Mouse (Mus musculus) CH12.LX (cell line): Measurements from ENCODE around the gene Prdx3. TPM values are rescaled to one million over a fixed set of nuclear protein-coding genes. Genes with fewer than 3 reads are reported as not detected.

Experiments used
- DNase-seq: peaks from one replicate; pipeline ENCODE4 v3.0.0-alpha.2; 2013; ENCODE audit errors: extremely low read depth
- H3K27ac ChIP-seq: 2 replicates; pipeline ENCODE4 v1.5.1; 2012; ENCODE audit warnings: low read depth, mild to moderate bottlenecking, control low read depth, moderate library complexity; ENCODE audit not compliant: insufficient read depth
- H3K27me3 ChIP-seq: replicated peaks from 2 replicates; pipeline ENCODE3; 2012; ENCODE audit warnings: inconsistent platforms
- H3K36me3 ChIP-seq, 2 experiments: replicated peaks in 1 of 2; 2 replicates each; pipeline versions ENCODE3 to v1.6.1; 2012; ENCODE audit warnings: inconsistent platforms in 1 of 2, low read length in 1 of 2, mild to moderate bottlenecking in 1 of 2, mixed read lengths in 1 of 2, moderate library complexity in 1 of 2; ENCODE audit not compliant: control insufficient read depth in 1 of 2, insufficient read depth in 1 of 2
- H3K4me1 ChIP-seq, 2 experiments: 2 replicates each; pipeline ENCODE4 v1.6.1; 2012; ENCODE audit warnings: inconsistent platforms in 1 of 2, moderate library complexity in 1 of 2; ENCODE audit not compliant: insufficient read depth in 2 of 2, control insufficient read depth in 1 of 2
- H3K4me2 ChIP-seq: 2 replicates; pipeline ENCODE4 v1.6.1; 2012; ENCODE audit warnings: low read depth, mild to moderate bottlenecking, control low read depth; ENCODE audit not compliant: poor library complexity, insufficient read depth, severe bottlenecking
- H3K4me3 ChIP-seq, 3 experiments: fragments of 150-350 bp in 1 of 3; sonication (generic) in 1 of 3; replicated peaks in 1 of 3; 2 replicates each; pipeline versions ENCODE3 to v1.5.1; 2011 to 2012; ENCODE audit warnings: low read depth in 2 of 3, low read length in 2 of 3, mild to moderate bottlenecking in 2 of 3, moderate library complexity in 2 of 3, control low read depth in 1 of 3, improper control_type of control experiment in 1 of 3, inconsistent platforms in 1 of 3, mixed read lengths in 1 of 3; ENCODE audit not compliant: poor library complexity in 1 of 3
- H3K79me2 ChIP-seq: replicated peaks from 2 replicates; pipeline ENCODE4 v1.6.1; 2012; ENCODE audit warnings: mild to moderate bottlenecking, moderate library complexity; ENCODE audit not compliant: control insufficient read depth, poor library complexity, insufficient read depth, severe bottlenecking; ENCODE audit errors: extremely low read depth
- H3K9ac ChIP-seq: 2 replicates; pipeline ENCODE4 v1.6.1; 2012; ENCODE audit warnings: low read depth, mild to moderate bottlenecking, control low read depth, moderate library complexity; ENCODE audit not compliant: insufficient read depth
- H3K9me3 ChIP-seq: replicated peaks from 2 replicates; pipeline ENCODE3; 2012; ENCODE audit warnings: low read length, inconsistent platforms, mixed read lengths
- BHLHE40 ChIP-seq: IDR thresholded peaks from 2 replicates; pipeline ENCODE4 v1.6.1; 2011; ENCODE audit warnings: mild to moderate bottlenecking, low read depth, low read length, improper control_type of control experiment
- CHD1 ChIP-seq: IDR thresholded peaks from 2 replicates; pipeline ENCODE4 v1.6.1; 2012; ENCODE audit warnings: low read depth, low read length, improper control_type of control experiment, inconsistent platforms
- CHD2 ChIP-seq: IDR thresholded peaks from 2 replicates; pipeline ENCODE4 v1.6.1; 2011; ENCODE audit warnings: low read length, improper control_type of control experiment
- CTCF ChIP-seq, 2 experiments: IDR thresholded peaks in 1 of 2; conservative IDR thresholded peaks in 1 of 2; 2 replicates each; pipeline ENCODE4 v1.5.1; 2011 to 2012; ENCODE audit warnings: low read depth in 2 of 2, low read length in 2 of 2, improper control_type of control experiment in 1 of 2, inconsistent platforms in 1 of 2, mild to moderate bottlenecking in 1 of 2, moderate library complexity in 1 of 2
- E2F4 ChIP-seq: IDR thresholded peaks from 2 replicates; pipeline ENCODE4 v1.6.1; 2011; ENCODE audit warnings: low read depth, low read length, improper control_type of control experiment; ENCODE audit not compliant: insufficient replicate concordance
- ELF1 ChIP-seq: IDR thresholded peaks from 2 replicates; pipeline ENCODE4 v1.6.1; 2014; ENCODE audit warnings: low read depth, mild to moderate bottlenecking, inconsistent platforms, low read length, improper control_type of control experiment
- EP300 ChIP-seq: IDR thresholded peaks from 2 replicates; pipeline ENCODE4 v1.6.1; 2011; ENCODE audit warnings: low read length, improper control_type of control experiment
- ETS1 ChIP-seq: conservative IDR thresholded peaks from 2 replicates; pipeline ENCODE4 v1.6.1; 2012; ENCODE audit warnings: low read depth, mild to moderate bottlenecking, inconsistent platforms, low read length, improper control_type of control experiment, moderate library complexity
- GABPA ChIP-seq: IDR thresholded peaks from 2 replicates; pipeline ENCODE4 v1.6.1; 2012; ENCODE audit warnings: low read depth, low read length, improper control_type of control experiment, inconsistent platforms; ENCODE audit not compliant: insufficient replicate concordance
- HCFC1 ChIP-seq: IDR thresholded peaks from 2 replicates; pipeline ENCODE4 v1.6.1; 2012; ENCODE audit warnings: low read depth, mild to moderate bottlenecking, inconsistent platforms, low read length, improper control_type of control experiment
- IRF4 ChIP-seq: IDR thresholded peaks from 2 replicates; pipeline ENCODE4 v1.6.1; 2014; ENCODE audit warnings: low read depth, mild to moderate bottlenecking, inconsistent platforms, low read length, improper control_type of control experiment
- JUN ChIP-seq: IDR thresholded peaks from 2 replicates; pipeline ENCODE4 v1.6.1; 2011; ENCODE audit warnings: low read depth, mild to moderate bottlenecking, low read length, improper control_type of control experiment, moderate library complexity; ENCODE audit not compliant: insufficient read depth
- JUND ChIP-seq: conservative IDR thresholded peaks from 2 replicates; pipeline ENCODE4 v1.6.1; 2011; ENCODE audit warnings: low read depth, low read length, improper control_type of control experiment
- KAT2A ChIP-seq: IDR thresholded peaks from 2 replicates; pipeline ENCODE4 v1.6.1; 2012; ENCODE audit warnings: low read length, improper control_type of control experiment, inconsistent platforms; ENCODE audit not compliant: insufficient replicate concordance
- MAFK ChIP-seq: IDR thresholded peaks from 2 replicates; pipeline ENCODE4 v1.6.1; 2011; ENCODE audit warnings: low read length, improper control_type of control experiment; ENCODE audit not compliant: insufficient replicate concordance
- MAX ChIP-seq: IDR thresholded peaks from 2 replicates; pipeline ENCODE4 v1.6.1; 2011; ENCODE audit warnings: low read length, improper control_type of control experiment
- MAZ ChIP-seq: IDR thresholded peaks from 2 replicates; pipeline ENCODE4 v1.6.1; 2012; ENCODE audit warnings: low read depth, mild to moderate bottlenecking, inconsistent platforms, low read length, improper control_type of control experiment, moderate library complexity
- MEF2A ChIP-seq: IDR thresholded peaks from 2 replicates; pipeline ENCODE4 v1.6.1; 2014; ENCODE audit warnings: low read depth, mild to moderate bottlenecking, inconsistent platforms, low read length, improper control_type of control experiment, borderline replicate concordance
- MXI1 ChIP-seq: IDR thresholded peaks from 2 replicates; pipeline ENCODE4 v1.6.1; 2011; ENCODE audit warnings: mild to moderate bottlenecking, low read depth, low read length, improper control_type of control experiment
- MYC ChIP-seq: IDR thresholded peaks from 2 replicates; pipeline ENCODE4 v1.6.1; 2011; ENCODE audit warnings: low read depth, mild to moderate bottlenecking, improper control_type of control experiment, low read length
- NELFE ChIP-seq: IDR thresholded peaks from 2 replicates; pipeline ENCODE4 v1.6.1; 2011; ENCODE audit warnings: low read depth, low read length, improper control_type of control experiment
- NRF1 ChIP-seq: IDR thresholded peaks from 2 replicates; pipeline ENCODE4 v1.6.1; 2014; ENCODE audit warnings: low read depth, mild to moderate bottlenecking, inconsistent platforms, low read length, improper control_type of control experiment, moderate library complexity
- PAX5 ChIP-seq: IDR thresholded peaks from 2 replicates; pipeline ENCODE4 v1.6.1; 2012; ENCODE audit warnings: low read length, inconsistent platforms, mixed read lengths
- POLR2A ChIP-seq: IDR thresholded peaks from 2 replicates; pipeline ENCODE4 v1.6.1; 2011; ENCODE audit warnings: low read depth, mild to moderate bottlenecking, improper control_type of control experiment, low read length
- POLR2AphosphoS2 ChIP-seq: IDR thresholded peaks from 2 replicates; pipeline ENCODE4 v1.6.1; 2011; ENCODE audit warnings: low read depth, low read length, improper control_type of control experiment
- RAD21 ChIP-seq: IDR thresholded peaks from 2 replicates; pipeline ENCODE4 v1.6.1; 2011; ENCODE audit warnings: low read depth, mild to moderate bottlenecking, low read length, improper control_type of control experiment, moderate library complexity
- RCOR1 ChIP-seq: conservative IDR thresholded peaks from 2 replicates; pipeline ENCODE4 v1.6.1; 2012; ENCODE audit warnings: low read depth, mild to moderate bottlenecking, inconsistent platforms, low read length, improper control_type of control experiment
- SIN3A ChIP-seq: IDR thresholded peaks from 2 replicates; pipeline ENCODE4 v1.6.1; 2012; ENCODE audit warnings: low read length, improper control_type of control experiment, inconsistent platforms
- SMC3 ChIP-seq: IDR thresholded peaks from 2 replicates; pipeline ENCODE4 v1.6.1; 2011; ENCODE audit warnings: low read depth, low read length, improper control_type of control experiment
- TBP ChIP-seq: conservative IDR thresholded peaks from 2 replicates; pipeline ENCODE4 v1.6.1; 2011; ENCODE audit warnings: low read depth, low read length, improper control_type of control experiment
- TCF12 ChIP-seq: IDR thresholded peaks from 2 replicates; pipeline ENCODE4 v1.6.1; 2014; ENCODE audit warnings: low read depth, mild to moderate bottlenecking, inconsistent platforms, low read length, improper control_type of control experiment
- UBTF ChIP-seq: IDR thresholded peaks from 2 replicates; pipeline ENCODE4 v1.6.1; 2012; ENCODE audit warnings: low read depth, mild to moderate bottlenecking, inconsistent platforms, low read length, improper control_type of control experiment, moderate library complexity
- USF1 ChIP-seq: IDR thresholded peaks from 2 replicates; pipeline ENCODE4 v1.6.1; 2014; ENCODE audit warnings: low read depth, mild to moderate bottlenecking, inconsistent platforms, low read length, improper control_type of control experiment
- USF2 ChIP-seq: conservative IDR thresholded peaks from 2 replicates; pipeline ENCODE4 v1.6.1; 2011; ENCODE audit warnings: low read depth, low read length, improper control_type of control experiment
- ZC3H11A ChIP-seq: IDR thresholded peaks from 2 replicates; pipeline ENCODE4 v1.6.1; 2012; ENCODE audit warnings: low read depth, mild to moderate bottlenecking, inconsistent platforms, low read length, improper control_type of control experiment
- ZKSCAN1 ChIP-seq: IDR thresholded peaks from 2 replicates; pipeline ENCODE4 v1.6.1; 2012; ENCODE audit warnings: low read depth, inconsistent platforms, low read length, improper control_type of control experiment, borderline replicate concordance
- ZMIZ1 ChIP-seq: IDR thresholded peaks from 2 replicates; pipeline ENCODE4 v1.6.1; 2012; ENCODE audit warnings: low read depth, mild to moderate bottlenecking, inconsistent platforms, low read length, improper control_type of control experiment
- ZNF384 ChIP-seq: IDR thresholded peaks from 2 replicates; pipeline ENCODE4 v1.6.1; 2012; ENCODE audit warnings: low read depth, low read length, improper control_type of control experiment, inconsistent platforms
- dilution Hi-C: fragments of 300-500 bp; cut with MboI; formaldehyde crosslinking; loops from 2 replicates; pipeline ENCODE4 v1.14.3; 2020; ENCODE audit warnings: low sequenced_read_pairs; ENCODE audit not compliant: extremely low pct_unique_long_range_greater_than_20kb, extremely low pct_ligation_motif_present
- in situ Hi-C: fragments of 300-500 bp; cut with MboI; formaldehyde crosslinking; loops from 3 replicates; pipeline ENCODE4 v1.14.3; 2019; ENCODE audit warnings: low sequenced_read_pairs, low pct_ligation_motif_present, low pct_unique_long_range_greater_than_20kb, mixed read lengths
- polyA plus RNA-seq: library from polyadenylated mRNA; unstranded; fragments of >175 nt; gene quantifications from 2 replicates; pipeline ENCODE4 v1.2.1, GENCODE M21; 2012; ENCODE audit warnings: low read depth; ENCODE audit not compliant: insufficient read length
- total RNA-seq, 2 experiments: library from RNA; depleted of rRNA; stranded (reverse); fragments of 300-350 nt in 1 of 2; fragments of >200 nt in 1 of 2; gene quantifications; 2 replicates each; pipeline ENCODE4 v1.2.3; 2012 to 2014

Gene Prdx3
- total and polyA plus RNA-seq, 3 experiments = 180 to 427 (median 246) TPM

DNA sequence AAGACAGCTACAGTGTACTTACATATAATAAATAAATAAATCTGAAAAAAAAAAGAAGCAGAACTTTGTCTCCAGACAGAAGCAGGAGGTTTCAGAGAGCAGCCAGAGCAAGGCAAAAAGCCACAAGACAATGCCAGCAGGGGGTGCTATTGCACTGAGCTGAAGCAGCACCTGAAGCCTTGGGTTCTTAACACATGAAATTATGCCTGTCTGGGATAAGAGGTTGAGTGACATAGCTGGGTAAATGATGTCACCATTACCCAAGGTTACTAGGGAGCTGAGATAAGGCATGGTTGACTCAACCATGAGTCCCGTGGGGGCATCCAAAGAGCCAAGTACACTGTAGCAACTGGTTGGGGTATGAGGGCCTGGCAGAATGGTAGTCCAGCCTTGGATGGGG is 36.6 kb downstream of the Prdx3 start:
- TF ChIP-seq MAZ (no peak), USF1 (no peak), CTCF (conservative IDR thresholded peaks at IDR 0.05 in 1 of 2, IDR thresholded peaks at IDR 0.05 in 1 of 2; ENCODE audit: low read depth in 2 of 2, low read length in 2 of 2) (peak; percentile 66 to 88), MEF2A (no peak), BHLHE40 (no peak), JUND (0 out of 2 replicates have a peak, but pooled peaks have one; percentile 30), EP300 (no peak), ZC3H11A (peak; percentile 57), USF2 (no peak), ELF1 (peak; percentile 21; the same call in 1 of the 2 replicates), HCFC1 (no peak), UBTF (no peak), SIN3A (no peak), ETS1 (no peak), TCF12 (no peak), ZKSCAN1 (no peak), KAT2A (no peak), GABPA (no peak), MAX (no peak), NELFE (peak; percentile 46; the same call in 1 of the 2 replicates), E2F4 (no peak), RCOR1 (no peak), PAX5 (no peak), ZMIZ1 (no peak), TBP (no peak), ZNF384 (no peak), MXI1 (no peak), CHD1 (no peak), JUN (0 out of 2 replicates have a peak, but pooled peaks have one; percentile 22), POLR2A (no peak), POLR2AphosphoS2 (no peak), NRF1 (no peak), MAFK (no peak), RAD21 (peak; percentile 89), MYC (no peak), SMC3 (peak; percentile 89), CHD2 (no peak), IRF4 (peak; percentile 12; the same call in 1 of the 2 replicates)
- Histone ChIP-seq H3K9me3 (no peaks in the 10 kb centered on the region), H3K4me1 (no peaks in the 10 kb centered on the region; a peak in 1 of 4 replicates), H3K36me3 (peaks cover 53 to 88% of the 10 kb centered on the region in 2 experiments), H3K4me3 (no peak overlapping the region), H3K9ac (no peak overlapping the region), H3K27me3 (no peaks in the 10 kb centered on the region), H3K27ac (no peak overlapping the region), H3K4me2 (no peak overlapping the region), H3K79me2 (no peaks in the 10 kb centered on the region)
- peak; percentile 85 for DNase-seq
- dilution Hi-C loops (no loop called here), in situ Hi-C loops (no loop called here)
